Mouse (Mus musculus) myocyte (in vitro differentiated cells): ENCODE data around the gene Arhgef17. TPM values are rescaled to one million over a fixed set of nuclear protein-coding genes. Genes with fewer than 3 reads are reported as not detected.
A peak's percentile ranks its signal among the peaks of the same experiment; 100 is the strongest.

ENCODE experiments used
- H3K27me3 ChIP-seq: one replicate; pipeline ENCODE4 v1.6.1; 2011; ENCODE audit not compliant: control insufficient read depth, insufficient read depth, insufficient read length
- H3K36me3 ChIP-seq: one replicate; pipeline ENCODE4 v1.6.1; 2011; ENCODE audit not compliant: control insufficient read depth, insufficient read depth
- H3K4me2 ChIP-seq: one replicate; pipeline ENCODE4 v1.6.1; 2011; ENCODE audit warnings: low read depth, control low read depth
- H3K4me3 ChIP-seq: one replicate; pipeline ENCODE4 v1.5.1; 2011; ENCODE audit warnings: mild to moderate bottlenecking, control low read depth, moderate library complexity
- H3K79me2 ChIP-seq: one replicate; pipeline ENCODE4 v1.6.1; 2011; ENCODE audit not compliant: control insufficient read depth, insufficient read depth
- H3ac ChIP-seq: one replicate; pipeline ENCODE4 v1.6.1; 2011; ENCODE audit not compliant: control insufficient read depth, insufficient read length
- CEBPB ChIP-seq: IDR thresholded peaks from 2 replicates; pipeline ENCODE4 v1.6.1; 2011; ENCODE audit warnings: mild to moderate bottlenecking, moderate library complexity; ENCODE audit not compliant: poor library complexity, insufficient read depth, severe bottlenecking
- E2F4 ChIP-seq: IDR thresholded peaks from one replicate; pipeline ENCODE4 v1.6.1; 2011; ENCODE audit warnings: mild to moderate bottlenecking, control low read depth, moderate library complexity; ENCODE audit not compliant: insufficient read depth
- MAX ChIP-seq: IDR thresholded peaks from one replicate; pipeline ENCODE4 v1.6.1; 2011; ENCODE audit warnings: low read depth, mild to moderate bottlenecking, control low read depth
- MYOD1 ChIP-seq, 3 experiments: IDR thresholded peaks; one replicate each; pipeline ENCODE4 v1.6.1; 2011; ENCODE audit warnings: control low read depth in 2 of 3, low read depth in 2 of 3, mild to moderate bottlenecking in 2 of 3, moderate library complexity in 1 of 3; ENCODE audit not compliant: insufficient read length in 2 of 3, control insufficient read depth in 1 of 3
- MYOG ChIP-seq, 3 experiments: IDR thresholded peaks; one replicate each; pipeline ENCODE4 v1.6.1; 2011; ENCODE audit warnings: control low read depth in 2 of 3, low read depth in 2 of 3, mild to moderate bottlenecking in 2 of 3; ENCODE audit not compliant: insufficient read length in 2 of 3, control insufficient read depth in 1 of 3, insufficient read depth in 1 of 3
- POLR2A ChIP-seq: IDR thresholded peaks from one replicate; pipeline ENCODE4 v1.6.1; 2011; ENCODE audit warnings: low read depth, mild to moderate bottlenecking, control low read depth, moderate library complexity; ENCODE audit not compliant: insufficient read length
- POLR2AphosphoS2 ChIP-seq: IDR thresholded peaks from one replicate; pipeline ENCODE4 v1.6.1; 2011; ENCODE audit warnings: low read depth, control low read depth; ENCODE audit not compliant: insufficient read length
- REST ChIP-seq: IDR thresholded peaks from one replicate; pipeline ENCODE4 v1.6.1; 2011; ENCODE audit warnings: mild to moderate bottlenecking, control low read depth, moderate library complexity; ENCODE audit not compliant: insufficient read depth, insufficient read length
- SRF ChIP-seq: IDR thresholded peaks from one replicate; pipeline ENCODE4 v1.6.1; 2011; ENCODE audit warnings: low read depth; ENCODE audit not compliant: control insufficient read depth, insufficient read length
- TCF12 ChIP-seq: IDR thresholded peaks from one replicate; pipeline ENCODE4 v1.6.1; 2011; ENCODE audit warnings: mild to moderate bottlenecking, control low read depth; ENCODE audit not compliant: poor library complexity, insufficient read depth, severe bottlenecking
- TCF3 ChIP-seq: IDR thresholded peaks from one replicate; pipeline ENCODE4 v1.6.1; 2011; ENCODE audit warnings: low read depth, control low read depth; ENCODE audit not compliant: insufficient read length
- USF1 ChIP-seq: IDR thresholded peaks from one replicate; pipeline ENCODE4 v1.6.1; 2011; ENCODE audit warnings: low read depth, mild to moderate bottlenecking, control low read depth, moderate library complexity
- polyA plus RNA-seq: library from polyadenylated mRNA; unstranded; fragments of >200 nt; fragmentation: generic; extraction: Trizol; gene quantifications from one replicate; pipeline ENCODE4 v1.2.1, GENCODE M21; 2012; ENCODE audit warnings: missing spikeins

Arhgef17 gene
- polyA plus RNA-seq, 1 experiment: 24.7 TPM

- H3K79me2 ChIP-seq: peaks cover 86% of the 10 kb centered on the region
- no peak overlapping the region for H3K4me3 ChIP-seq
- H3K4me2 ChIP-seq: peak overlapping the region; percentile 90
- H3K27me3 ChIP-seq: no peaks in the 10 kb centered on the region
- H3ac ChIP-seq: no peak overlapping the region
- no peaks in the 10 kb centered on the region for H3K36me3 ChIP-seq
- TF ChIP-seq MYOD1 (IDR thresholded peaks at IDR 0.05; ENCODE audit: control insufficient read depth in 1 of 3, insufficient read length in 2 of 3, low read depth in 2 of 3) (no peak), TCF12 (no peak), POLR2AphosphoS2 (no peak), REST (no peak), MAX (no peak), CEBPB (no peak), POLR2A (no peak), E2F4 (no peak), USF1 (no peak), MYOG (IDR thresholded peaks at IDR 0.05; ENCODE audit: control insufficient read depth in 1 of 3, insufficient read depth in 1 of 3, insufficient read length in 2 of 3, low read depth in 2 of 3) (no peak), SRF (no peak), TCF3 (no peak)
Measured at GRCm38 (mm10) chr7:100919006-100919808, 12.7 kb downstream of the Arhgef17 start.

- H3ac ChIP-seq: no peak overlapping the region
- peaks cover 86% of the 10 kb centered on the region for H3K79me2 ChIP-seq
- TF ChIP-seq SRF (no peak), MYOG (IDR thresholded peaks at IDR 0.05; ENCODE audit: control insufficient read depth in 1 of 3, insufficient read depth in 1 of 3, insufficient read length in 2 of 3, low read depth in 2 of 3) (no peak), TCF12 (no peak)
- no peak overlapping the region for H3K4me3 ChIP-seq
- H3K36me3 ChIP-seq: no peaks in the 10 kb centered on the region
- H3K27me3 ChIP-seq: no peaks in the 10 kb centered on the region
- peak overlapping the region; percentile 90 for H3K4me2 ChIP-seq
Measured at GRCm38 (mm10) chr7:100918176-100918575, 13.7 kb downstream of the Arhgef17 start.

GRCm38 (mm10) chr7:100917751-100918150, 14.2 kb downstream of the Arhgef17 start:
- Histone ChIP-seq H3K36me3 (no peaks in the 10 kb centered on the region), H3K4me3 (no peak overlapping the region), H3K79me2 (peaks cover 85% of the 10 kb centered on the region), H3ac (no peak overlapping the region), H3K27me3 (no peaks in the 10 kb centered on the region), H3K4me2 (peak overlapping the region; percentile 90)
- no peak for TF ChIP-seq MYOG (IDR thresholded peaks at IDR 0.05; ENCODE audit: control insufficient read depth in 1 of 3, insufficient read depth in 1 of 3, insufficient read length in 2 of 3, low read depth in 2 of 3)
- no peak for TF ChIP-seq TCF3
- no peak for TF ChIP-seq SRF
- no peak for TF ChIP-seq MAX
- no peak for TF ChIP-seq CEBPB
- no peak for TF ChIP-seq TCF12
- TF ChIP-seq MYOD1 (IDR thresholded peaks at IDR 0.05; ENCODE audit: control insufficient read depth in 1 of 3, insufficient read length in 2 of 3, low read depth in 2 of 3): no peak

GRCm38 (mm10) chr7:100916526-100916925, 15.4 kb downstream of the Arhgef17 start:
- H3K4me3 ChIP-seq: no peak overlapping the region
- H3ac ChIP-seq: no peak overlapping the region
- H3K27me3 ChIP-seq: no peaks in the 10 kb centered on the region
- peaks cover 84% of the 10 kb centered on the region for H3K79me2 ChIP-seq
- H3K36me3 ChIP-seq: no peaks in the 10 kb centered on the region
- no peak for TF ChIP-seq MAX
- no peak for TF ChIP-seq TCF3
- no peak for TF ChIP-seq CEBPB
- no peak for TF ChIP-seq USF1
- no peak for TF ChIP-seq POLR2AphosphoS2
- TF ChIP-seq MYOG (IDR thresholded peaks at IDR 0.05; ENCODE audit: control insufficient read depth in 1 of 3, insufficient read depth in 1 of 3, insufficient read length in 2 of 3, low read depth in 2 of 3): no peak
- no peak for TF ChIP-seq REST
- TF ChIP-seq SRF: no peak
- no peak for TF ChIP-seq POLR2A
- no peak for TF ChIP-seq MYOD1 (IDR thresholded peaks at IDR 0.05; ENCODE audit: control insufficient read depth in 1 of 3, insufficient read length in 2 of 3, low read depth in 2 of 3)
- no peak for TF ChIP-seq E2F4
- no peak for TF ChIP-seq TCF12
- peak overlapping the region; percentile 34 for H3K4me2 ChIP-seq

- TF ChIP-seq MAX (no peak), SRF (no peak), USF1 (no peak), TCF3 (no peak), MYOD1 (IDR thresholded peaks at IDR 0.05; ENCODE audit: control insufficient read depth in 1 of 3, insufficient read length in 2 of 3, low read depth in 2 of 3) (no peak), MYOG (IDR thresholded peaks at IDR 0.05; ENCODE audit: control insufficient read depth in 1 of 3, insufficient read depth in 1 of 3, insufficient read length in 2 of 3, low read depth in 2 of 3) (no peak), POLR2A (no peak), E2F4 (no peak), TCF12 (no peak), POLR2AphosphoS2 (no peak), CEBPB (no peak), REST (no peak)
- Histone ChIP-seq H3K79me2 (peaks cover 79% of the 10 kb centered on the region), H3K36me3 (no peaks in the 10 kb centered on the region), H3K4me3 (no peak overlapping the region), H3ac (no peak overlapping the region), H3K4me2 (no peak overlapping the region), H3K27me3 (no peaks in the 10 kb centered on the region)
Measured at GRCm38 (mm10) chr7:100915204-100915603, 16.7 kb downstream of the Arhgef17 start.
